Mouse (Mus musculus) cortical plate, adult 2 months (tissue): ENCODE results near the gene Prokr1. TPM values are rescaled to one million over a fixed set of nuclear protein-coding genes. Genes with fewer than 3 reads are reported as not detected.

Experiments used
- H3K27ac ChIP-seq: fragments of 200-500 bp; 2 replicates; pipeline ENCODE4 v1.5.1; 2012; ENCODE audit warnings: low read length, control low read depth, inconsistent platforms; ENCODE audit not compliant: insufficient read depth
- H3K4me1 ChIP-seq: fragments of 200-500 bp; 2 replicates; pipeline ENCODE4 v1.6.1; 2011; ENCODE audit warnings: low read length; ENCODE audit not compliant: control insufficient read depth, insufficient read depth
- H3K4me3 ChIP-seq: fragments of 200-500 bp; 2 replicates; pipeline ENCODE4 v1.5.1; 2011; ENCODE audit warnings: mild to moderate bottlenecking, low read length, control low read depth; ENCODE audit not compliant: insufficient read depth
- CTCF ChIP-seq: fragments of 200-500 bp; IDR thresholded peaks from 2 replicates; pipeline ENCODE4 v1.5.1; 2011; ENCODE audit warnings: mild to moderate bottlenecking, control low read depth, low read length; ENCODE audit not compliant: insufficient read depth; ENCODE audit errors: extremely low read depth
- POLR2A ChIP-seq: fragments of 200-500 bp; IDR thresholded peaks from 2 replicates; pipeline ENCODE4 v1.6.1; 2011; ENCODE audit warnings: mild to moderate bottlenecking, low read length, control low read depth; ENCODE audit not compliant: insufficient read depth; ENCODE audit errors: extremely low read depth
- polyA plus RNA-seq: library from polyadenylated mRNA; depleted of rRNA; stranded (reverse); fragments of >200 nt; gene quantifications from 2 replicates; pipeline ENCODE4 v1.2.3, GENCODE M21; 2012

Prokr1 gene
- polyA plus RNA-seq, 1 experiment: 0.13 TPM

DNA sequence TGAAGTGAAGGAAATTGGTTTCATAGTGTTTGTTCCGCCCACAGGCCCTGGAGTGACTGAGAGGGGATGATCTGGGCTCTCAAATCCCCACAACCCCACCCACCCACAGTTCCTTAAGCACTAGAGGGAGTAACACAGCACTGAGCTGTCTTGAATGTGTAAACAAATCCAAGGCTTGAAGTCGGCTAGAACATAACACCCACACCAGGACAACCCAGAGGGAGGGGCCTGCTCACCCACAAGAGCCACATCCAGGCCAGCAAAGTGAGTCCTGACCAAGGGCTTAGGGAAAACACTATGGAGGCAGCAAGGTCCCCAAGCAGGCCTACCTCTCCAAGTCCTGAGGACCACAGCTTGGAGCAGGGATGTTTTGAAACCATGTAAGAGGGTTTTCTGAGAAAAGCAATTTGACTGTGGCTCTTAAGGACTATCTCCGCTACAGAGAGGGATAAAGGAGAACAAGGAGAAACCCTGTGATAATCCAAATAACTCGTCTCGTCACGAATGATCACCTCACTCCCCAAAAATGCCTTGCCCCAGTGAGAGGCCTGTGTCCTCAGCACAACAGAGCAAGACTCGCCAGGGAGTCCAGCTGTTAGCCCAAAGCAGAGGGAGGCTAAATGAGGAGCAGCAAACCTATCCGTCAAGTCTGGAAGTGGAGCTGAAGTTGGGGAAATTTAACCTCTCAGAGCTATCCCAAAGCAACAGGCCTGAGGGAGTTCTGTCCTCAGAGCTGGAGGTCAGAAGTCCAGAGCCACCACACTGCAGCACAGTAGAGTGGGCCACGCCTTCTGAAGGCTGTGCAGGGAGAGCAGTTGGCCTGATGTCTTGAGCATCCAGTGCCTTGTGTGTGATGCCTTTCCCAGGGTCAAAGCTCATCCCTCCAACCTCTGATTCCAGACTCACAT is 22.6 kb downstream of the Prokr1 start:
- Histone ChIP-seq H3K4me1 (no peaks in the 10 kb centered on the region), H3K27ac (no peak overlapping the region), H3K4me3 (no peak overlapping the region)
- TF ChIP-seq POLR2A (no peak), CTCF (no peak)

DNA sequence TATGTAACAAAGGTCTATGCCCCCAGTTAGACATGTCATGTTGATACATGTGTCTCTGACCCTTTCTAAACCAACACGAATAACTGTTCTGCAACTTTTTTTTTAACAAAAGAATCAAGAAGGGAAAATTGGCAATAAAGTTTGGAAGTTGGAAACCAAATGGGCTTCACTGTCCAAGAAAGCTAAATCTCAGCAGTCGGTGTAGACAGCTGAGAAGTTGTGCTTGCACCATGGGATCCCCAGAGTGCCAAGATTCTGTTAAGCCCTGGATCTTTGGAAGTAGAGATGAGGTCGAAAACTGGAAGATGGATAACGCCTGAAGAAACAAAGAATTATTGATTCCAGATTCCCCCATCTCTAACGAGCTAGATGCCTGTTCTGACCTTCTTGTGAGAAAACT is 25.4 kb downstream of the Prokr1 start:
- TF ChIP-seq POLR2A (no peak), CTCF (no peak)
- no peak overlapping the region for H3K27ac ChIP-seq
- no peaks in the 10 kb centered on the region for H3K4me1 ChIP-seq
- H3K4me3 ChIP-seq: no peak overlapping the region

DNA sequence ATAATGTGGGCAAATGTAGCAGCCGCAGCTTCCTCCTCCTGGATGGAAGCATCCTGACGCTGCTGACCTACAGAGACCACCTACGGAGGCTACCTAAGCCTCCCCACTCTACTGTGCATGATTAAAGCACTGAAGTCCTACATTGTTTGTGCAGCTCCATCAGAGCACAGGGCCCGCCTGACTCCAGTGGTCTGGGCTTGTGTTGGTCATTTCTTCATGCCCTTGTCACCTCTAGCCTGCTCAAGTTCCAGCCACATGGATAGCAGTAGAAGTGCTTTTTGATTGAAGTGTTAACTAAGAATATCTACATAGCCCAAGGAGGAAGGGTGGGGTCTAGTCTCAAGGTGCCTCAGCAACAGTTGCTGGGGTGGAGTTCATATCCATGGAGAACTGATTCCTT is 26.2 kb downstream of the Prokr1 start:
- TF ChIP-seq CTCF (no peak), POLR2A (no peak)
- H3K4me1 ChIP-seq: no peaks in the 10 kb centered on the region
- no peak overlapping the region for H3K27ac ChIP-seq
- H3K4me3 ChIP-seq: no peak overlapping the region

DNA sequence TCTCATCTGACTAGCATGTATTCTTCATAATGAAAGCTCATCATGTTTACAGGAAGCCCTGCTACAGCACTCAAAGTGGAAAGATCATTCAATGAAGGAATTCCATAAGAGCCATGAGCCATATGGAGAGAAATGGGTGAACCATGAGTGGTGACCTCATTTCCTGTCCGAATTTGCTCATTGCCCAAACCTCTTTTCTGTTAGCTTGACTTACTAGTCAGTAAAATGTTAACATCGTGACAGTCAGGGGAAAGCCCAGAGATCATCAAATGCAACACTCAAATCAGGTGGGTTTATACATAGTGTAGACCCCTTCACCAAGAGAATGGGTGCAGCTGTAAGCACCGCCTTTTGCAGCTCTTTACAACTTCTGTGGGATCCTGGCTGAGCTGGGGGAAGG is 36.8 kb downstream of the Prokr1 start:
- no peak overlapping the region for H3K4me3 ChIP-seq
- H3K4me1 ChIP-seq: no peaks in the 10 kb centered on the region
- no peak overlapping the region for H3K27ac ChIP-seq
- TF ChIP-seq POLR2A (no peak), CTCF (no peak)

DNA sequence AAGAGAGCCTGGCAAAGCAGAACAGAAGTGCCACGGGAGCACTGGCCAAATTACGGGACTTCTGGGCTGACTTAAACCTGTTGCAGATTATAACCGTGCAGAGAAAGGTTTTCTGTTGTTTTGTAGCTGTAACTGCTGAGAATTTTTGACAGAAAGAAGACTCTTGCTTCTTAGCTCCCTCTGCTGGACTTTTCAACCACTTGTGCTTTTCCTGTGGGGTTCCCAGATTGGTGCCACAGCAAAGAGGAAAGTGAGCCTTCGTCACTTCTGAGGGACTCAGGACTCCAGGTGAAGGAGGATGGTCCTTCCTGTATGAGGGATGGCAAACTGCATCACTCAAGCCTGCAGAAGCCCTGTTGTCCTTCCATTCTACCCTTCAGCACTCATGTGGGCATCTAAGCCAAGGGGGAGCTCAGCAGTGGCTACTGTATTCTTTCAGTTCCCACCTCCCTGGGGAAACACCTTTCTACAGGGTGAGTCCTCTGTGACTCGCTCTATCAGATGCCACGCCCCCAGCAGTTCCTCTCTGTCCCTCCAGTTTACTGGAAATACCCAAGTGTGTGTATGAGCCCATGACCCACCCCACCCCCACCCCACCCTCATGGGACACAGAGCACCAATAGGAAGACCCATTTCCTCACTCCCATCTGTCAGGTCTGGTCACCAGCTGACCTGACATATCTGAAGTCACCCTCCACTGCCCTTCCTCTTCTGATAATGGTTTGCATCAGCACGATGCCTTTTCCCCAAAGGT is 38.3 kb downstream of the Prokr1 start:
- Histone ChIP-seq H3K4me3 (no peak overlapping the region), H3K27ac (no peak overlapping the region), H3K4me1 (no peaks in the 10 kb centered on the region)
- no peak for TF ChIP-seq POLR2A
- TF ChIP-seq CTCF: peak; percentile 54; the same call in 1 of the 2 replicates

DNA sequence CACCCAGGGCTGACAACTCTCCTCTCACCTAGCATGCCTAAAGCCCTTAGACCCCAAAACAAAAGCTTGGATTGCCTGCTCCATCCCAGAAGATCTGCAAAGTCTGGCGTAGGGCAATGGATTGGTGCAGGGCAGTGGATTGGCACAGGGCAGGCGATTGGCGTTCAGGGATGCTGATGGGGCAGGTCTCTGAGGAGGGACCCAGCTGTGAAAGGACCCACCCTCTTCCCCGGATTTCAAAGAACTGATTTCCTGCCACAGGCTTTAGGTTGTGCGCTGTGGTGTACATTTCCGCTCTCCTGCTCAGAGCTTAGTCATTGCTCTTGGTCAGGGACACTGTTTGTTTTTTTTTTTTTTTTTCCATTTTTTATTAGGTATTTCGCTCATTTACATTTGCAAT is 42.7 kb downstream of the Prokr1 start:
- H3K4me1 ChIP-seq: no peaks in the 10 kb centered on the region
- no peak for TF ChIP-seq POLR2A
- no peak for TF ChIP-seq CTCF
- H3K27ac ChIP-seq: no peak overlapping the region
- no peak overlapping the region for H3K4me3 ChIP-seq

DNA sequence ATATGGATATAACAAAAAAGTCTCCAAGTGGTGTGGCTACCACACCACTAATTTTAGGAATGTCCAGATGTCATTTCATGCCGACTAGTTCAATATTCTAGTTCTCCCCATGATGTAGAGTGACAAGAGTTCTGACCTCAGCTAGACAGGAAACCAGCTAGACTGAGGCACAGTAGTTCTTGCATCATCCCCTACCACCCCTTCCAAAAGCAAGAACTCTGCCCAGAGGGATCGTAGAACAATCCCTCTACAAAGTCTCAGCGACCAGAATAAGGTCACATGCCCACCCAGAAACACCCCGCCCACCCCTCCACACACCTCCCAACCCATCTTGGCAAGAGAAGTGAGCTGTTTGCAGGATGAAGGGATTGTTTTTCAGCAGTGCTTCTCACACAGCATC is 43.1 kb downstream of the Prokr1 start:
- Histone ChIP-seq H3K4me1 (no peaks in the 10 kb centered on the region), H3K27ac (no peak overlapping the region), H3K4me3 (no peak overlapping the region)
- no peak for TF ChIP-seq POLR2A
- TF ChIP-seq CTCF: no peak

DNA sequence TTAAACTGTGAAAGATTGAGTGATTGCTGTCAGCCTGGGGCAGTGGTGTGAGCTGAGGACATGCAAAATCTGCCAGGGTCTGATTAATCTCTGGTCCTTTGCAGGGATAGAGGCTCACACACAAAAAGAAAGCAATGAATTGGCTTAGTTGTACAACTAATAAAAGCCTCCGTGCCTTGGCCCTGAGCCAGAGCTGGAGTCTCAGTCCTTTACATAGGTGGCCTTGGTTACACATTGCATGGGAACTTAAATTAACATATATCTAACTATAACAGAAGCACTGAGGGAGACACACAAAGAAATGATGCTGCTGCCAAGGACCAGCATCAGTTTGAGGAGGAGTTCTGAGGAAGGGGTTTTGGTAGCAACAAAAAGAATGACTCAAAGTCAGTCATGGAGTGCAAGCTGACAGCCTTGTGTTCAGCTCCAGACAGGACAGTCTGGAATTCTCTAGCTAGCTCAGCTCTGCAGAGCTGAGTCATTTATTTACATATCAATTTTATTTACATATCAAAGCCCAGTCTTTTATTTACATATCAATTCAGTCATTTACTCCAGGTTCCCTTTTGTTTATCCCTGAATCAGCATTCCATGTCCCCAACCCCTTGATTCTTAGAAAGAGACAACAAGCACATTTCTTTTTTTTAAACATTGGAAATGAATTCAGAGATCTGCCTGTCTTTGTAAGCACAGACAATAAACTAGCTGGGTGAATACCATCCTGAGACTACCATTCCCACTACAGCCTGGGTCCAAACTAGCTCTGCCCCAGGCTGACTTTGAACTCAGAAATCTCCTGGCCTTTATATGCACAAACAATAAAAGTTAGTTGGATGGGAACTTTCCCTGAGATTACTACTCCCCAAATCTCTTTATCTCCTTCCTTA is 45.0 kb downstream of the Prokr1 start:
- H3K4me1 ChIP-seq: no peaks in the 10 kb centered on the region
- no peak for TF ChIP-seq POLR2A
- no peak for TF ChIP-seq CTCF
- H3K4me3 ChIP-seq: no peak overlapping the region
- no peak overlapping the region for H3K27ac ChIP-seq

DNA sequence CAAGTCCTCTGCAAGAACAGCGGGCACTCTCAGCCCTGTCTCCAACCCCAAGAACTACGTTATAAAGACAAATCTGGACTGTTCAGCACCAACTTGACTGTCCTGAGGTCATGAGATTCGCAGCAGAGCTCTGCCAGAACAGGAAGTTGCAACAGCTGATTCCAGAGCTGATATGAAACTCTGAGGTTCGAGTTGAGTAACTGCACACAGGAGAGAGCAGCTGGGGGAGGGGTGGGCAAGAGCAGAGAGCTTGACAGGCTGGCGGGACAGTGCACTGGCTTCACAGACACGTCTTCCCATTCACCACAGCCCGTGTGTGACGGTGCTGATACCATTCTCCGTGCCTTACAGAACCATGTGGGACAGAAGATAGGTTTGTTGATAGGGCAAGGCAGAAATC is 48.5 kb downstream of the Prokr1 start:
- H3K4me3 ChIP-seq: no peak overlapping the region
- TF ChIP-seq POLR2A: no peak
- TF ChIP-seq CTCF: no peak
- H3K4me1 ChIP-seq: no peaks in the 10 kb centered on the region
- no peak overlapping the region for H3K27ac ChIP-seq
